Mouse (Mus musculus) layer of hippocampus, postnatal 36 days (tissue): ENCODE results near the gene Cds2. TPM values are rescaled to one million over a fixed set of nuclear protein-coding genes. Genes with fewer than 3 reads are reported as not detected.
"Not testable (repeated sequence)": the region's sequence is repeated elsewhere in the genome, so short reads cannot be mapped to it uniquely, and the experiment has no call there.

Experiments used
- DNase-seq, 2 experiments: peaks; one replicate each; pipeline ENCODE4 v3.0.0; 2022
- total RNA-seq, 2 experiments: library from RNA; stranded (reverse); gene quantifications; 2 replicates each; pipeline ENCODE4 v1.2.3; 2021

Gene Cds2
- total RNA-seq, 2 experiments from 2014 or later = 255 to 262 TPM

DNA sequence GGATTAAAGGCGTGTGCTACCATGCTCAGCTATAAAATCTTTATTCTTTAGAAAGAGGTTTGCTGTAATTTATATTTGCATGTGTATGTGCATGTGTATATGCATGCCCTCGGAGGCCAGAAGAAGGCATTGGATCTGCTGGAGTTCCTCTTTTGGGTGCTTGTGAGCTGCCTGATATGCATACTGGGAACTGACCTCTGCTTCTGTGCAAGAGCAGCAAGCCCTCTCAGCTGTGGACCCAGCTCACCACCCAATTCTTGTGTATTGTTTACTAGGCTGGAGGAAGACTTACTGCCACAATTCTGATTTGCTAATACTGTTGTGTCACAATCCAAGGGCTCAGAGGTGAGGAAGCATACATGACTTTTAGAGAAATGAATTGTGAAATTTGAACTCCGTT lies 3.1 kb downstream of the Cds2 start:
- DNase-seq = no peak

DNA sequence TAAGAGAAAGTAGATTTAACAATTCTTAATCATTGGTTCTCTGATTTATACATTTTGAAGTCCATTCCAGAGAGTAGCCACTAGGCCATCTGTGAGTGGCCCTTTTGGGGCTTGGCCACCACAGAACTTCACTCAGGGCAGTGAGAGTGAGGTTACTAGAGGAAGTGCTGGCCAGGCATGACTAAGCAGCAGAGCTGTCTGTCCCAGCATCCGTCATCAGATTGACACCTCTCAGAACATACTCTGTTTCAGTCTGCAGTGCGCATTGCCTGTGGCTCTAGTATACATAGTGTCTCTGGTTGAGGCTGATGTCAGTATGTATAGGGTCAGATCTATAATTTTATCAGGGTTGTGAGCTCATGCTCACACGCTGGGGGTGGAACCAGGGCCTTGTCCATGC lies 6.3 kb downstream of the Cds2 start:
- DNase-seq = no peak

DNA sequence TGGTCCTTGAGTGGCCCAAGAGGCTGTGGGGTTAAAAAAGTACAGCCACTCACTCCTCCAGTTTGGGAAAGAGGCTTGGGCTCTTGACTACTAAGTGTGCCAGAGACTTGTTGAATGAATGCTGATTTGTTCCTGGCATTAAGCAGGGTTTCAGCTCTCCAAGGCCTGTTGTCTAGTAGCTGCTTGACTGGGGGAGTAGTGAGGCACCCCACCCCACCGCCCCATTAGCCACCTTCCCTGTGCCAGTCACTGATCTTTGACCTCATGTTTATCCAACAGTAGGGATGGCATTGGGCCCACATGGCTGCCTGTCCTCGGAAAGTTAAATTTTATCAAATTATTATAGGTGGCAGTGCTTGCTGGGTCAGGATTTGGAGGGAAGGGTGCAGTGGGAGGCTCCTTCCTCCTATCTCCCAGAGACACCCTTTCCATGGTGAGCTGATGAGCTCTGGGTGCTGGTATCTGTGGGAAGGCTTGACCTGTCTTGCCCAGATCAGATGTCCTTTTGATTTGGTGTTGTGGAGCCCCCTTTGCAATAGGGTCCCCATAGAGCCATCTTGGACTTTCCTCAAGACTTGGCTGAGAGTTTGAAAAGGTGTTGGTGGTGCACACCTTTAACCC lies 7.5 kb downstream of the Cds2 start:
- no peak for DNase-seq

GRCm38 (mm10) chr2:132272694-132273389 lies 9.9 kb downstream of the Cds2 start:
- no peak for DNase-seq

DNA sequence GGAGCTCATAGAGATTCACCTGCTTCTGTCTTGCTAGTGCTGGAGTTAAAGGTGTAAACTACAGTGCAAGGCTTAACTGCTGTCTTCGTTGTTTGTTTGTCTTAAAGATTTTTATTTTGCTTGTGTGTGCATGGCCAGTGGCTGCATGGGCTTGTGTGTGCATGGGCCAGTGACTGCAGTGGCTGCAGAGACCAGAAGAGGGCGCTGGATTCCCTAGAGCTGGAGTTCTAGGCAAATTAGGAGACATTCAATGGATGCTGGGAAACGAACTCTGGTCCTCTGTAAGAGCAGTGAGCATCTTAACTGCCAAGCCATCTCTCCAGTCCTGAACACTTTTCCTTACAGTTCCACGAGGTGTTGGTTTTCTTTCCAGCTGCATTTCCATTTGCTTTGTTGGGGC lies 12.6 kb downstream of the Cds2 start:
- DNase-seq = no peak

- DNase-seq = no peak
Observed at GRCm38 (mm10) chr2:132276249-132276648, 13.3 kb downstream of the Cds2 start.

DNA sequence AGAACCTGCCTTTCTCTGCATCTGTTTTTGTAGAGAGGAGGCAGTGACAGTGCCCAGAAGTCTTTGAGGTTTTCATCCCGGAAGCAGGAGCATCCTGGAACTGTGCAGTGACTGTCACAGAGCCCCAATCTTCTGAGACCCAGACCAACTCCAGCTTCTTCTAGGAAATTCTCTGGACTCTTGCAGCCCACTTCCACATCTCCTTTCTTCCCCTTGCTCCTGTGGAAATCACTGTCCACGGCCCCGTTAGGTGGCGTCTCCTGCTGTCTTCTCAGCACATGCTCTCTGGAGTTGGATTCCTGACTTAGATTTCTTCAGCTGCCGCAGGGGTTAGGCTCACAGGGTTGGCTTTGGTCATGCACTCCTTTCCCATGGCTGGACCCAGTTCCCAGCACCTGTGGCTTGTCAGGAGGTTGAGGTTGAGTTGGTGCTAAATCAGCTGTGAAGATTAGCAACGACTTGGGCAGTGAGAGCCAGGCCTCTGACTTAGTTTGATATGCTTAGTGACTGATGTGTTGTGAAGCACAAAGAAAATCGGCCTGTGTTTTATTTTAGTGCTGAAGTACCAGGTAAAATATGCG lies 15.4 kb downstream of the Cds2 start:
- DNase-seq = no peak

GRCm38 (mm10) chr2:132279336-132279882 lies 16.5 kb downstream of the Cds2 start:
- no peak for DNase-seq

DNA sequence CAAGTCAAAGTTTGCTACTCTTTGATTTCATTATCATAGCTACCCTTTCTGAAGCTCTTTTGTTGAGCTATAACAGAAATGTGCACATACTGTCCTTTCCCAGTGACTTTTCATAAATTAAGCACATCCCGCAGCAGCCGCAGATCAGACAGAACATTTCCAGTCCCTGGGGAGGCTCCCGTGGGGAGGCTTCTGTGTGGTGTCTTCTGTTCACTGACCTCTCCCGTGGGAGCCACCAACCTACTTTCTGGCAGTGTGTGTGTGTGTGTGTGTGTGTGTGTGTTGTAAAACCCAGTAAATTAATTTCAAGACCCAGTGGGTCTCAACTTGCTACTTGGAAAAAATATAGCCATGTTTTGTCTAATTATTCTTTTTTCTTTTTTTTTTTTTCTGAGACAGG lies 17.0 kb downstream of the Cds2 start:
- DNase-seq = no peak

DNA sequence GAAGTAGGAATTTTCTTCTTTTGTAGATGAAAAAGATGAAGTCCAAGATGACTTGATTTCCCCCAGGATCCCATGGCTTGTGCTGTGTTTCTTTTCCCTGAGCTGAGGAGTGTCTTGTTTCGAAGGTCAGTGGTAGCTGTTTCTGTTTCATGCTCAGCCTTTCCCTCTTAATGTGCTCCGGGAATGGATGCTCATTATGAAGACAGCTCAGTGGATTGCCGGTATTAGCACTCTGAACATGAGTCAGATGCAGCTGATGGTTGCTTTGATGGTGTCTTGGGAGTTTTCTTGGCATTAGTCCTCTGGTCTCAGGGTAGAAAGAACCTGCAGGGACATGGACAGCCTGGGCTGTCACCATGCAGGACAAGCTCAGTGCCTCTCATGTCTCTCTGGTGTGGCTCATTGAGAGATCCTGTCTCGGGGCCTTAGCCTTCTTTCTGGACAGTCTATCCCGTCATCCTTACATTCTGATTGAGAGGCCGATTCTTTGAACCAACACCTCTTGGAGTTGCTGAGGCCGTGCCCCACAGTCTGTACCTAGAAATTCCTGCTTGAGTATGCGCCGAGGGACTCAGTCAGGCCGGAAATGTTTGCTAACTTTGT lies 17.7 kb downstream of the Cds2 start:
- DNase-seq = no peak

GRCm38 (mm10) chr2:132281560-132282452 lies 18.9 kb downstream of the Cds2 start:
- DNase-seq = no peak

GRCm38 (mm10) chr2:132282453-132283174 lies 19.7 kb downstream of the Cds2 start:
- no peak for DNase-seq

- DNase-seq = no peak
Observed at GRCm38 (mm10) chr2:132283236-132284070, 20.5 kb downstream of the Cds2 start.

GRCm38 (mm10) chr2:132284492-132285139 lies 21.7 kb downstream of the Cds2 start:
- no peak for DNase-seq

DNA sequence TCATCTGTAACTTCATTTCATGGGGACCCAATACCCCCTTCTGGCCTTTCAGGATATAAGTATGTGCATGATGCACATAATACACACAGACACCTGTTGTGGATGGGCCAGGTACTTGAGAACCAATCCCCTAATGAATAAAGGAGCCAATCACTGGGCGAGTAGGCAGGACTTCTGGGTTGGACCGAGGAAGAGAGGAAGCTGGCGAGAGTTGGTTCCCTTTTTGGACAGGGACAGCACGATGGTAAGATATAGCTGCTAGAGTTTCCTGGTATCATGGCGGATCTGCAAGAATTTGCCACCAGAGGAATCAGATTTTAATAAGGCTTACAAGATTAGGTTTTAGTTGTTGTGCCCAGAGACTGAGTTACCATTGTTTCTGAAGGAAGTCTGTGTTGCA lies 22.8 kb downstream of the Cds2 start:
- not testable (repeated sequence) for DNase-seq

DNA sequence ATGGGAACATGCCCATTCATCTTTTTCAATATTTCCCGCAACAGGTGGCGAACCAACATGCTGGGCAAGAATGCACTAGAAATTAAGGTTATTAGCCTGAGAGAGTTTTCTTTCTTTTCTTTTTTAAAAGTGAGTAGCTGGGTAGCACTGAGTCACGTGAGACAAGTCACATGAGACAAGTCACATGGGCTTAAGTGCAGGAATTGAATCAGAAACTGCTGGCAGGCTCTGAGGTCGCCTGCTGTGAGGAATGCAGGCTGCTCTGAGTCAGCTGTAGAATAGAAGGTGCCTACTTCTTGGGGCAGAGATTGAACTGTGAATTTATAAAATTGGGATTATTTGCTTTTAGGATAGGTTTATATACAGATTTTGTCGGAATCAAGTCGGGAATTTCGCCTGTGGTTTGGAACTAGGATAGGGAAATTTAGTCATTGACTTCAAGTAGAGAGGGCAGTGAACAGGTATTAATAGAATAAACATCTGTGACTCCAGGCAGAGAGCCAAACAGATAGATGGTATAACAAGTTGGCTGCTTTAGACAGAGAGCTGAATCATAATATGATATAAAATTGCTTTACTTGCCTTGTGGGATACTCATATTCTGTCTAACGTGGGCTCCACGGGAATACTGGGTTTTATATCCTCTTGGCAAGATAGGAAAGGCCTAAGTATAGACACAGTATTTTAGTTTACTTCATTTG lies 23.6 kb downstream of the Cds2 start:
- no peak for DNase-seq

DNA sequence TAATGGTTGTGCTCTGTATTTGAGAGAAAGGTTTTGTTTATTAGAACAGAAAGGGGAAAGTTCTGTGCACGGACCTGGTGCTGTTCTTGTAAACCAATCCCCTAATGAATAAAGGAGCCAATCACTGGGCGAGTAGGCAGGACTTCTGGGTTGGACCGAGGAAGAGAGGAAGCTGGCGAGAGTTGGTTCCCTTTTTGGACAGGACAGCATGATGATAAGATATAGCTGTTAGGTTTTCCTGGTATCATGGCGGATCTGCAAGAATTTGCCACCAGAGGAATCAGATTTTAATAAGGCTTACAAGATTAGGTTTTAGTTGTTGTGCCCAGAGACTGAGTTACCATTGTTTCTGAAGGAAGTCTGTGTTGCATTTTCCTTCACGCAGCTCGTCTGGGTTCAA lies 26.3 kb downstream of the Cds2 start:
- DNase-seq = not testable (repeated sequence)

GRCm38 (mm10) chr2:132290808-132291207 lies 27.9 kb downstream of the Cds2 start:
- no peak for DNase-seq

GRCm38 (mm10) chr2:132291265-132291664 lies 28.3 kb downstream of the Cds2 start:
- DNase-seq = no peak
